Mouse (Mus musculus) cerebellum, adult (tissue): ENCODE data around the gene Zbtb21.

ENCODE experiments used
- ATAC-seq: cut with Nextera tagmentation; 2 replicates; pipeline ENCODE4 v1.9.2; 2017; ENCODE audit warnings: mild to moderate bottlenecking, moderate library complexity, mixed read lengths; ENCODE audit not compliant: insufficient number of reproducible peaks, low FRiP score, low TSS enrichment

Gene Zbtb21

DNA sequence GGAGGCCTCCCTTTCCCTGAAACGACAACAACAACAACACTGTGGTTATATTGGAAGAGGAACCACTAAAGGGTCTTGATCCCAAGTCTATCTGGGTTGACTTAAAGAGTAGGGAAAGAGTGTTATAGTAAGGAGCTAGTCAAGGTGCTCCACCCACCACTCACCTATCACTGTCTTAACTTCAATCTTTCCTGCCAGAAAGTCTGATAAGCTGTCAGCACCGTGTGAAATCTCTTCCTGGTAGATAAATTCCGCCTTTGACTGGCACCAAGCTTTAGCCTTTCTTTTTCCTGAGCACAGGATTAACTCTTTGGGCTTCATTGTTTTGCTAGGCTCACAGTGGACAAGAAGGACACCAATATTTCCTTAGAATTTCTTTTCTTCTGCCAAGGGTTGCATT lies 58.4 kb downstream of the Zbtb21 start:
- no peak for ATAC-seq

DNA sequence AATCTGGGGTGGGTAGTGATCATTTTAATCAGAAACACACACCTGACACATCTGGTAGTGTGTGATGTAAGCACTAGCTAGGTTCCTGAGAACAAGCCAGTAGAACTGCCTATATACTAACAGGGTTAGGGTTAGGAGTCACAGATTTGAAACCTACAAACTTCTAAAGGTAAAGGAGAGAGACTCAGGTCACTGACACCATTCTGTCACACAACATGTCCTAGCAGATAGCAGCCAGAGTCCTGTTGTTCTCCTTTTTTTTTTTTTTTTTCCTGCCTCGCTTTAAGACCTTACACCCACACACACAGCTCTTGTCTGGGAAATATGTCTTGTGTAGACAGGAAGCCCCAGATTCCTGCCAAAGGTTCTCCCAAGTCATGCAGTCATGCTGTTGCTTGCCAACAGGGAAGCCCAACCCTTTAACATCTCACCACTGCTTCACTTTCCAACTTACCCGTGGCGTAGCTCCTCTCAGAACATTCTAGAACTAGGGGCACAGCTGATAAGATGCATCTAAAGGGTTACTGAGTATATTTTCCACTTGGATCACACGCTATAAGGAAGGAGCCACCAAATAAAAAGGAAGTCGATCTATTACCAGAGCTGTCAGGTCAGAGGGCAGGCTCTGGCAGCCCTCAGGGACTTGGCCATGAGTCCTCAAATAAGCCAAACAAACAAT lies 64.9 kb downstream of the Zbtb21 start:
- no peak for ATAC-seq
